Mouse (Mus musculus) C2C12 (cell line): ENCODE measurements around the gene Kif27. TPM values are rescaled to one million over a fixed set of nuclear protein-coding genes. Genes with fewer than 3 reads are reported as not detected.

Experiments
- H3K27me3 ChIP-seq: one replicate; pipeline ENCODE4 v1.6.1; 2011; ENCODE audit not compliant: control insufficient read depth, insufficient read depth, insufficient read length
- H3K36me3 ChIP-seq: one replicate; pipeline ENCODE4 v1.6.1; 2011; ENCODE audit not compliant: control insufficient read depth, insufficient read depth
- H3K4me3 ChIP-seq: one replicate; pipeline ENCODE4 v1.5.1; 2011; ENCODE audit warnings: mild to moderate bottlenecking, control low read depth; ENCODE audit not compliant: poor library complexity, insufficient read depth, severe bottlenecking
- H3K79me2 ChIP-seq: one replicate; pipeline ENCODE4 v1.6.1; 2011; ENCODE audit not compliant: control insufficient read depth, insufficient read depth
- H3K79me3 ChIP-seq: one replicate; pipeline ENCODE4 v1.6.1; 2011; ENCODE audit warnings: low read depth, control low read depth
- H3ac ChIP-seq: one replicate; pipeline ENCODE3; 2011; ENCODE audit warnings: low read depth; ENCODE audit not compliant: control insufficient read depth, insufficient read length
- CEBPB ChIP-seq: IDR thresholded peaks from one replicate; pipeline ENCODE4 v1.6.1; 2011; ENCODE audit warnings: low read depth, mild to moderate bottlenecking, control low read depth, moderate library complexity
- CTCF ChIP-seq: IDR thresholded peaks from one replicate; pipeline ENCODE4 v1.5.1; 2011; ENCODE audit not compliant: control insufficient read depth, insufficient read depth, insufficient read length
- FOSL1 ChIP-seq: IDR thresholded peaks from one replicate; pipeline ENCODE4 v1.8.0; 2011; ENCODE audit warnings: mild to moderate bottlenecking, low read length; ENCODE audit not compliant: poor library complexity, insufficient read depth, severe bottlenecking
- MAX ChIP-seq: IDR thresholded peaks from one replicate; pipeline ENCODE4 v1.6.1; 2011; ENCODE audit warnings: mild to moderate bottlenecking, control low read depth
- MYOD1 ChIP-seq: IDR thresholded peaks from one replicate; pipeline ENCODE4 v1.6.1; 2011; ENCODE audit warnings: low read depth; ENCODE audit not compliant: control insufficient read depth, insufficient read length
- MYOG ChIP-seq: IDR thresholded peaks from one replicate; pipeline ENCODE4 v1.6.1; 2011; ENCODE audit not compliant: control insufficient read depth, insufficient read length; ENCODE audit errors: extremely low read depth
- USF1 ChIP-seq: IDR thresholded peaks from one replicate; pipeline ENCODE4 v1.6.1; 2011; ENCODE audit warnings: low read depth, mild to moderate bottlenecking, control low read depth, moderate library complexity
- polyA plus RNA-seq: library from polyadenylated mRNA; unstranded; fragments of >200 nt; fragmentation: generic; extraction: Trizol; gene quantifications from one replicate; pipeline ENCODE4 v1.2.1, GENCODE M21; 2012; ENCODE audit warnings: missing spikeins

Gene Kif27
- polyA plus RNA-seq, 1 experiment: 0.01 TPM

DNA sequence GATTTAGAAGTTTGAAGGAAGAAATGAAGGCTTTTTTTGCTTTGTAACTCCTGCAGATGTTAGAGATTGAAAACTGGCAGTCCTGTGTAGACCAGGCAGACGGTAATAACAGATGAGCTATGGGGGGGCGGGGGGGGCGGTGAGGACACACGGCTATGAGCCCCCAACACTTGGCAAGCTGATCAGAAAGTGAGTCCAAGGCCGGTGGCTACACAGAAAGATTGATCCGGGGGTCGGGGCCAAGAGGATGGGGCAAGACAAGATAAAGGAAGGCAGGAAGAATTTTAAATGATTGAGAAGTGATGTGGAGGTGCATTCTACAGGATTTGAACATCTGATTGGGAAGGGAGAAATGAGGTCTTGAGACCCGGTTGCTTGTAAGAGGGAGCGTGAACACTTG lies 83.8 kb downstream of the Kif27 start:
- Histone ChIP-seq H3K4me3 (peak overlapping the region; percentile 49), H3K36me3 (no peaks in the 10 kb centered on the region), H3K79me3 (no peaks in the 10 kb centered on the region), H3K79me2 (no peaks in the 10 kb centered on the region), H3K27me3 (no peaks in the 10 kb centered on the region), H3ac (no peak overlapping the region)
- TF ChIP-seq MYOG: no peak
- no peak for TF ChIP-seq CTCF
- TF ChIP-seq FOSL1: no peak
- no peak for TF ChIP-seq MAX
- no peak for TF ChIP-seq CEBPB
- no peak for TF ChIP-seq USF1
- no peak for TF ChIP-seq MYOD1

DNA sequence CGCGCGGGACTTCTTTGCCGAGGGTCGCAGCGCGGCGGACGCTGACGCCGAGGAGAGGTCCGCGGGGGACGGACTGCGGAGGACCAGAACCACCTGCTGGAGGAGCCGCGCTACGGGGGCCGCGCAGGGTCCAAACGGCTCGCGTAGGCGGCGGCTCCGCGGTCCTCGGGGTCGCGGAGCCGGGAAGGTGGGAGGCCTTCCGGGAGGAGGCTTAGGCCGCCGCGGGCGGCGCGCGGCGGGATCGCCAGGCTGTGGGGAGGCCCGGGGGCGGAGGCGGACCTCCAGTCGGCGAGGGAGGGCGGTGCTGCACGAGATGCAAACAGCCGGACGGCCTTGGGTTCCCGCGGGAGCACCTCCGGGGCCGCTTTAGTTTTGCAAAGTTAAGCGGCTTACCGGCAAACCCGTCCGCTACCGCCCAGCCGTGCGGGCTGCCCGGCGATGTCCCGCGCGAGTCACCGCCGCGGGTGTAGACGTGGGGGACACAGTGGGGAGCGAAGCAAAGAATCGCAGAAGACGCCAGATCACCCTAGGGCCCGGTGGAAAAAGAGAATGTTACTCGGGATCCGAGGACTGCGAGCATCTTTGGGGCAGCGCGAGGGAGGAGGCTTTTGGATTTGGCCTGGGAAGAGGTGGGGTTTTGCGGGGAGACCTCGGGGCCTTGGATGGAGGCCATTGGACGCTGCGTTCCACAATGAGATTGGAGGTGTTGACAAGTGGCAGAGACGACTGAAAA lies 84.5 kb downstream of the Kif27 start:
- Histone ChIP-seq H3K79me3 (no peaks in the 10 kb centered on the region), H3K4me3 (peak overlapping the region; percentile 49), H3ac (peak overlapping the region; percentile 84), H3K27me3 (no peaks in the 10 kb centered on the region), H3K79me2 (no peaks in the 10 kb centered on the region), H3K36me3 (no peaks in the 10 kb centered on the region)
- TF ChIP-seq MYOD1 (no peak), MAX (peak; percentile 6), FOSL1 (no peak)

DNA sequence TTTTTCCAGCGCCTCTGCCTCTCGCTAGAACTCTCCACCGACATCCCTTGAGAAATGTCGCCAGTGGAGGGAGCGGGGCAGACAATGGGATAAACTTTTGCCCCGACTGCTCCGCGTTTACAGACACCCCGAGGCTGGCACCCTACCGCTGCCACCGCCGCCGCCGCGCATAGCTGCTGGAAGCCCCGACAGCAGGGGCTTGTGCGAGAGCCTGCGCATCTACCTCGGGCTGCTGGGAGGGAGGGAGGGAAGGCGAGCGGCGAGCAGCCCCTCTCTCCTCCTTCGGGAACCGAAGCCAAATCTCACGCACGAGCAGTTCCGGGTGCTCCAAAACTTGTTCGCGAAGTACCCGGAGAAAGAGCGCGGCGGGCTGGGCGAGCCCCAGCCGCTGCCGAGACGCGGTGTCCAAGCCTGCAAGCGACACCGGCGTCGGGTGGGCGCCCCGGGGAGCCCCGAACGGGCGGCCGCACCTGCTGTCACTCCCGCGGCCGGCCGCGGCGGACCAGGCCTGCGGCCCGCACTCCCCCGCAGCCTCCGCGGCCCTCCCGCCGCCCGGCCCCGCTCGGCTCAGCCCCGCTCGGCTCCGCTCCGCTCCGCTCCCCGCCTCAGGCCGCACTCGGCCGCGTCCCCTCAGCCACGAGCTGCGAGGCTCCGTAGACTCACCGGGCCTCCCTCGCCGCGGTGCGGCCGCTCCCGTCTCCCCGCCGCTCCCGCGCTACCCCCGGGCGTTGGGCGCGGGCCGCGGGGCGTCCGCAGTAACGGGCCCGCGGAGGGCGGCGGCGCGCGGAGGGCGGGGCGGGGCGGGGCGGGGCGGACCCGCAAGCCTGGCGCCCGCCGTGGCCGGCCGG lies 85.3 kb downstream of the Kif27 start:
- Histone ChIP-seq H3ac (peak overlapping the region; percentile 84), H3K27me3 (no peaks in the 10 kb centered on the region), H3K36me3 (no peaks in the 10 kb centered on the region), H3K79me2 (no peaks in the 10 kb centered on the region), H3K4me3 (peak overlapping the region; percentile 49), H3K79me3 (no peaks in the 10 kb centered on the region)
- TF ChIP-seq MAX: no peak

DNA sequence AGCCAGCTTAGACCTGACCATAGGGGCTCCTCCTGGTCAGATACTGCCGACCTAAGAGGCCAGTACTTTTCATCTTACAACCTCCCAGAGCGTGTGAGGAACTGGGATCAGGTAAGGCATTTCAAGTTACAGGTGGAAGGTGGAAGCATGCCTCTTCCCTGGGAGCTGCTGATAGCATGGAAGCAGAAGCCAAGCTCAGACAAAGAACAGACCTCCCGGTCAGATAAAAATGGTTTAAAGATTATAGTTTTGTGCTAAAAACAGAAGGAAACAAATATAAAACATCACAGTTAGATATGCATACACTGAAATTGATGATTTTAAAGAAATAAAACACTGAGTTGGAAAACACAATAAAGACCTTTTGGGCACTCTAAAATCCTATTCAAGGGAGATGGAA lies 92.1 kb downstream of the Kif27 start:
- H3K79me3 ChIP-seq: no peaks in the 10 kb centered on the region
- H3K79me2 ChIP-seq: no peaks in the 10 kb centered on the region
- H3K27me3 ChIP-seq: no peaks in the 10 kb centered on the region
- no peak for TF ChIP-seq MYOD1
- TF ChIP-seq MAX: no peak
- TF ChIP-seq MYOG: no peak
- no peak for TF ChIP-seq USF1
- no peak for TF ChIP-seq FOSL1
- no peak for TF ChIP-seq CTCF
- no peak for TF ChIP-seq CEBPB
- H3K4me3 ChIP-seq: no peak overlapping the region
- no peaks in the 10 kb centered on the region for H3K36me3 ChIP-seq
- H3ac ChIP-seq: no peak overlapping the region

DNA sequence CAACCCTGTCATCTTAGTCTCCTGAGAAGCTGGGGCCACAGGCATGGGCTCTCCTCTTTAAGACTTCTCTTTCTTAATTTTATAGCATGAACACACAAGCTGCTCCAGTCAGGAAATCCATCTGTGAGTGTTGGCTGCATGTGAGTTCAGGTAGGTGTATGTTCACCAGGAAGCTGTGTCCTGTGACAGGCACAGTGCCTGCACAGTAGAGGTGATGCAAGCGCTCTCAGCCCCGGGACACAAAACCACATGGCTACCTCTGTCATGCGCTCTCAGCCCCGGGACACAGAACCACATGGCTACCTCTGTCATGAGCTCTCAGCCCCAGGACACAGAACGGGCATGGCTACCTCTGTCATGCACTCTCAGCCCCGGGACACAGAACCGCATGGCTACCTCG lies 95.4 kb downstream of the Kif27 start:
- H3K79me3 ChIP-seq: no peaks in the 10 kb centered on the region
- H3ac ChIP-seq: no peak overlapping the region
- no peak overlapping the region for H3K4me3 ChIP-seq
- H3K79me2 ChIP-seq: no peaks in the 10 kb centered on the region
- no peaks in the 10 kb centered on the region for H3K36me3 ChIP-seq
- no peaks in the 10 kb centered on the region for H3K27me3 ChIP-seq
- TF ChIP-seq MYOG (no peak), USF1 (no peak), FOSL1 (no peak), CEBPB (no peak), CTCF (no peak), MYOD1 (no peak), MAX (no peak)

DNA sequence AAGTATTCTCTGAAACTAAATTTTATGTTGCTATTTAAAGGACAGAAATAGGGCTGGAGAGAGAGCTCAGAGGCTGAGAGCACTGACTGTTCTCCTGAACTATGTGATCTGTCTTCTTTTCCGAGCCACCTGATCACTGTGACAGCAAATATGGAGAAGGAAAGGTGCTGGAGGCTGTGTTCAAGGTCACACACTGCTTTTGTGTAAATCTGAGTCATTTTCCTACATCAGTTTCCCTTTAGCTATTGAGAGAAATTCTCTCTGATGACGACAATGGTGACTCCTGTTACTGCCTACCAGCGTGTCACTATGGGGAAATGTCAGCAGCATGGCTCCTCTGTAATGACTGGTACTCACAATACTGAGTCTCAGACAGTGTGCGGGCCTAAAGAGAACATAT lies 97.2 kb downstream of the Kif27 start:
- no peaks in the 10 kb centered on the region for H3K36me3 ChIP-seq
- no peaks in the 10 kb centered on the region for H3K27me3 ChIP-seq
- H3K79me2 ChIP-seq: no peaks in the 10 kb centered on the region
- H3K79me3 ChIP-seq: no peaks in the 10 kb centered on the region
- no peak overlapping the region for H3ac ChIP-seq
- no peak for TF ChIP-seq USF1
- TF ChIP-seq CEBPB: no peak
- TF ChIP-seq FOSL1: no peak
- TF ChIP-seq CTCF: no peak
- TF ChIP-seq MYOD1: no peak
- no peak for TF ChIP-seq MYOG
- no peak for TF ChIP-seq MAX
- no peak overlapping the region for H3K4me3 ChIP-seq
